Mouse (Mus musculus) G1E-ER4 (cell line): ENCODE results near the gene Tmem53. TPM values are rescaled to one million over a fixed set of nuclear protein-coding genes. Genes with fewer than 3 reads are reported as not detected.

Experiments
- GATA1 ChIP-seq: IDR thresholded peaks from one replicate; pipeline ENCODE4 v1.8.0; 2012; ENCODE audit warnings: low read length, inconsistent platforms
- polyA plus RNA-seq: library from polyadenylated mRNA; stranded (reverse); fragments of >175 nt; gene quantifications from 2 replicates; pipeline ENCODE4 v1.2.3, GENCODE M21; 2012

The Tmem53 gene
- polyA plus RNA-seq, 1 experiment, result not detected

DNA sequence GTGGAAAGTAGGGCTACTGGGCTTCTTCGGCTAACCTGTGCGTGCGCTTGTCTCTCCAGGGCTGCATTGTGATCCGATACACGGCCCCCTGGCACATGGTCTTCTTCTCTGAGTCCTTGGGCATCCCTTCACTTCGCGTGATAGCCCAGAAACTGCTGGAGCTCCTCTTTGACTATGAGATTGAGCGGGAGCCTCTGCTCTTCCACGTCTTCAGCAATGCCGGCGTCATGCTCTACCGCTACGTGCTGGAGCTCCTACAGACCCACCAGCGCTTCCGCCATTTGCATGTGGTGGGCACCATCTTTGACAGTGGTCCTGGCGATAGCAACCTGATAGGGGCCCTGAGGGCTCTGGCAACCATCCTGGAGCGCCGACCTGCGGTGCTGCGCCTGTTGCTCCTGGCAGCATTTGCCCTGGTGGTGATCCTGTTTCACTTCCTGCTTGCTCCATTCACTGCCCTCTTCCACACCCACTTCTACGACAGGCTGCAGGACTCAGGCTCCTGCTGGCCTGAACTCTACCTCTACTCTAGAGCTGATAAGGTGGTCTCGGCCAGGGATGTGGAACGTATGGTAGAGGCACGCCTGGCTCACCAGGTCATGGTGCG is 16.2 kb downstream of the Tmem53 start:
- no peak for TF ChIP-seq GATA1

GRCm38 (mm10) chr4:117270278-117270677 is 18.5 kb downstream of the Tmem53 start:
- no peak for TF ChIP-seq GATA1

DNA sequence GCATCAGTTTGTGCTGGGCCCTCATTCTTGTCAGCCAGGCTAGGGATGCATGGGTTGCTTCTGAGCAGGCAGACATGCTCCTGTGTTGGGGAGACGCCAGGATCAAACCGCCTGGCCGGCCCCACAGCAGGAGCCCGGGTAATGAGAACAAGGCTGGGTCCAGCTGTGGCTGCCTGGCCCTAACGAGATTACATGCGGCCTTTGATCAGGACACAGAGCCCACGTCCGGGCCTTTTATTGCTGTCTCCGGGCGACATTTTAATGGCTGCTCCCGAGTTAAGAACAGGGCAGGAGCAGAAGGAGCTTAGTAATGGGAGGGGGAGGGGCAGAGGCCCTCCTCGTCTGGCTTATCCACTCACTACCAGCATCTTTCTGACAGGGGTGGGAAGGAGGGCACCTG is 20.7 kb downstream of the Tmem53 start:
- no peak for TF ChIP-seq GATA1

DNA sequence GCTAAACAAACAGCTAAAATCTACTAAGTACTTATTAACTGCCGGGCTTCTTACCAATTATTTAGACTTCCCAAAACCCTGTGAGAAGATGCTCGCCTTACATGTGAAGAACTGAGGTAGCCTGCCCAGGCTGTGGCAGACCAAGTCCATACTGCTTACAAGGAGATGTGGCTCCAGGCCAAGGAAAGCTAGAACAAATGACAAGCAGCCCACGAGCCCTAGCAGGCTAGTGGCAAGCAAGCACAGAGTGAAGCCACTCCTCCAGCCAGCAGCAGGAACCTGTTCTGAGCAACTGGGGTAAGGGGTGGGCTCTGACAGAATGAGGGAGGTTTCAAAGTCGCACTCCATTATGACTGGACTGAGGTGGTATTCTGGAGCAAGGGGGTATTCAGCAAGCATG is 23.0 kb downstream of the Tmem53 start:
- no peak for TF ChIP-seq GATA1

DNA sequence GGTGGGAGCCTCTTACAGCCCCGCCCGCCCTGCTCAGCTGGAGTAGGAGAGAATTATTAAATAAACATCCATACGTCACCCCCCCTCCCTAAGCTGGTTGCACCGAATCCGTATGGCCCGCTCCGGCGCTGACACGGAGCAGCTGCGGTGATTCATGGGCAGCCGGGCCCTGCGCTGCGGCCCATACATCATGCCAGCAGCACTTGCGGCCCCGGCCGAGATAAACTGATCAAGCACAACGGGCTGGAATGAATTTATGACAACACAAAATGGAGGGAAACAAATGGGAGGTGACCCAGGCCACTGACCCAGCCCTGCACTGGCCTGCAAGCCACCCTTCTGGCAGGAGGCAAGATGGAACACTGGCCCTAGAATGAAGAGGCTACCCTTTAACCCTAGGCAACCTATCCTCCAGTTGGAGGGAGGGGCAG is 24.5 kb downstream of the Tmem53 start:
- no peak for TF ChIP-seq GATA1

- no peak for TF ChIP-seq GATA1
These were observed 25.3 kb downstream of the Tmem53 start for GRCm38 (mm10) chr4:117277021-117277420.

- no peak for TF ChIP-seq GATA1
These were observed 25.9 kb downstream of the Tmem53 start for GRCm38 (mm10) chr4:117277687-117278086.

GRCm38 (mm10) chr4:117278381-117279252 is 26.9 kb downstream of the Tmem53 start:
- TF ChIP-seq GATA1, result no peak

GRCm38 (mm10) chr4:117279253-117279642 is 27.5 kb downstream of the Tmem53 start:
- no peak for TF ChIP-seq GATA1

DNA sequence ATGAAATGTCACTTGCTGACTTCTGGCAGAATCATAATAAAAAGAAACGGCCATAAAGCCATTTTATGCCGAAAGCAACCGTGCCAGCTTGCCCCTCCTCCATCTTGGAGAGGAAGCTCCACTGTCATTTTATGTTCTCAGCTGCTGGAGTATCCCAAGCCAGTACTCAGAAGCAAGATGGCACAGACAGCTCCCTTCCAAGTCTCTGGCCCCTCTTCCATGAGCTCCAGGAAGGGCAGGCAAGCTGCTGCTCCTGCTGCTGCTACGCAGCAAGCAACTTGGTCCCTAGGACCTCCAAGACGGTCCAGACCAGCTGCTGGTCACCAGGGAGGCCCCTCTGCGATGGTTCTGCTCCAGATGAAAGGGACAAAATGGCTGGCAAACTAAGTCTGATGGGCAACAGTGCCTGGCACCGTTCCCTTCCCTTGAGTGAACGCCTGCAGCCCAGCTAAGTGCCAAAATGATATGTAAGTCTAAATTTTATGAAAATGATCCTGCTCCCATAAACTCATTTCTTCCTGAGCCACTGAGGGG is 28.7 kb downstream of the Tmem53 start:
- no peak for TF ChIP-seq GATA1

DNA sequence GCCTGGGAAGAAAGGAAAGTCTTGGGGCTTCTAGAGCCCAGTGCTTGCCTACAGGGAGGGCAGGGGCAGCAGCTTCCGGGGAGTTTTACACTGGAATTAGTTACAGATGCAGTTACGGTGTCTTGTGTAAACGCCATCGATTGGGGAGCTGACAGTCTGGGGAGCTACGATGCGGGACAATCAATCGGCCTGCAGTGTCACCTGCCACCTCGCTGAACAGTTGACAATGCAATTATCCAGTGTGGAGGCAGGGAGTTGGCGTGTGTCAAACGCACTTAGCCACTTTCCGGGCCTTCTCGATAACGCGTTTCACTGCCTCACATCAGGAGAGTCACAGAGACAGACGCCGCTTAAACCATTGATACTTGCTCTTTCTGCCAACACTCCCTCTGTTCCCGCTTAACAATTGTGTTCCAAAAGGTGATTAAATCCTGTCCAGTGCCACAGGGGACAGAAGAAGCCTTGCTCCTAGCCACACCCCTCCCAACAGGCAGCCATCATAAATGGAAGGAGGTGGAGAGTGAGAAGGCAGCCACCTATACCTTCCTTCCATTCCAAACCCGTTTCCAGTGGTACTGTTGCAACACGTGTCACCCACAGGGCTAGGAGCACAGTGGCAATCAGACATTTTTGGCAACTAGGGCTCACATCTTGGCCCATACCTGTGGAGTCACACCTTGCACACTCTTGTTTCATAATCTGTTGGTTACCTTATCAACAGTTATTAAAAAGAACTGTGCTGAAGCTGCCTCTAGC is 29.5 kb downstream of the Tmem53 start:
- TF ChIP-seq GATA1, result no peak

GRCm38 (mm10) chr4:117283271-117284191 is 31.8 kb downstream of the Tmem53 start:
- TF ChIP-seq GATA1, result no peak

- TF ChIP-seq GATA1, result no peak
These were observed 32.6 kb downstream of the Tmem53 start for GRCm38 (mm10) chr4:117284363-117284762.

- TF ChIP-seq GATA1, result no peak
These were observed 36.7 kb downstream of the Tmem53 start for GRCm38 (mm10) chr4:117288277-117288926.
